Mouse (Mus musculus) bone marrow macrophage, adult 2 months (primary cell): ENCODE data around the gene Wbp2.

Experiments
- CTCF ChIP-seq: IDR thresholded peaks from 2 replicates; pipeline ENCODE4 v1.5.1; 2012; ENCODE audit warnings: low read depth, mild to moderate bottlenecking, low read length, moderate library complexity
- POLR2A ChIP-seq: IDR thresholded peaks from 2 replicates; pipeline ENCODE4 v1.6.1; 2012; ENCODE audit warnings: mild to moderate bottlenecking, low read depth, low read length, borderline replicate concordance

DNA sequence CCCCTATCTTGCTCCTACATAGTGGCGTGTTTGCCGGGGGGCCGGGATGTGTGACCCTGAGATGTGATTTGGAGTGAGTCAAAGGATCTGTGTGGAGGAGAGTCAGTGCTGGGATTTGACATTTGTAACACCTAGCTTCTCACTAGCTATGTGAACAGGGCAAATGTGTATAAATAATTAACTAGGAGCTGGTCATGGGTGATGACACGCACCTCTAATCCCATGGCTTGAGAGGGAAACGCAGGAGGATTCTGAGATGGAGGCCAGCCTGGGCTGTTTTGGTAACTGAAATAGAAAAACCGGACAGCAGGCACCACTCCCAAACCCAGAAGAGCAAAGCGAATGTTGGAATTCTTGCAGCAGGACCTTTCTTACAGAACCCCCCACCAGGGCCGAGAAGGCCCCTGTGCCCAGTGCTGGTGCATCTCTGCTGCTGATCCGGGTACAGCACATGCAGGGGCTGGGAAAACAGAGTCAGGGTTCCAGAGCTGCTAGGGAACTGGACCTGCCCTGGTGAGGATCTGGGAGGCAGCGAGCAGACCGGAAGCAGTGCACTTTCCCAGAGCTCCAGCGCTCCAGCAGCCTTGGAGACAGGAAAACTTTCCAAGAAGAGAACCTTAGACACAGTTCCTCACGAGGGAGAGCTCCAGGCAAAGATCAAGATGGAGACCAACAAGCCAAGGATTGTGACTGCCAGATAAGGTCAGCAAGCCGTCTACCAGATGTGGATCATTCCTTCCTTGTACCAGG is 12.1 kb upstream of the Wbp2 start:
- TF ChIP-seq CTCF (no peak), POLR2A (no peak)
